Comparison of ENCODE assay signal across 26 mouse cellular contexts in genomic region chr8:109475436-109475835, GRCm38 (mm10). TPM values are rescaled to one million over a fixed set of nuclear protein-coding genes. Genes with fewer than 3 reads are reported as not detected.
A peak's percentile ranks its signal among the peaks of the same experiment; 100 is the strongest.
DNase-seq lines count a peak whose midpoint lies in the region; ATAC-seq and TF ChIP-seq lines count a peak whose summit lies in the region.
"Had no signal": no experiment of that assay in that cellular context is flagged by ENCODE, and none has a peak within 500 bp of the region (broad histone marks: within the 10 kb centered on the region; RNA-seq: fewer than 3 reads in every experiment).

No protein-coding gene starts in this region.

- no peak overlapping the region for H3K9ac ChIP-seq in hindbrain, embryonic 12.5 days
- no peak overlapping the region for H3K9ac ChIP-seq in midbrain, postnatal 0 days (replicated peaks; ENCODE audit: low read length, poor library complexity, severe bottlenecking)
- H3K9ac ChIP-seq in midbrain, embryonic 16.5 days (ENCODE audit: low read depth, low read length) = no peak overlapping the region
- H3K9ac ChIP-seq: liver, embryonic 14.5 days; lung, embryonic 14.5 days had no signal

- H3K27ac ChIP-seq in hindbrain, embryonic 12.5 days = peak overlapping the region; percentile 62; the same call in 1 of the 2 replicates
- H3K27ac ChIP-seq in hindbrain, embryonic 10.5 days = no peak overlapping the region
- no peak overlapping the region for H3K27ac ChIP-seq in midbrain, postnatal 0 days (ENCODE audit: low read depth, low read length)
- H3K27ac ChIP-seq in midbrain, embryonic 16.5 days (ENCODE audit: low read length) = no peak overlapping the region
- H3K27ac ChIP-seq: embryonic facial prominence, embryonic 10.5 days; liver, embryonic 14.5 days; stomach, postnatal 0 days had no signal

- H3K4me1 ChIP-seq in hindbrain, embryonic 12.5 days = peaks cover 15% of the 10 kb centered on the region
- no peaks in the 10 kb centered on the region for H3K4me1 ChIP-seq in hindbrain, embryonic 10.5 days (replicated peaks)
- no peaks in the 10 kb centered on the region for H3K4me1 ChIP-seq in midbrain, postnatal 0 days (ENCODE audit: insufficient read depth, low read length)
- H3K4me1 ChIP-seq in midbrain, embryonic 16.5 days (ENCODE audit: control insufficient read depth, insufficient read depth, low read length) = peaks cover 16% of the 10 kb centered on the region

- ATAC-seq in hindbrain, embryonic 12.5 days (ENCODE audit: low FRiP score) = no peak
- no peak for ATAC-seq in midbrain, postnatal 0 days (ENCODE audit: low FRiP score)
- ATAC-seq in midbrain, embryonic 16.5 days = no peak

- H3K27me3 ChIP-seq in hindbrain, embryonic 12.5 days = no peaks in the 10 kb centered on the region
- H3K27me3 ChIP-seq in hindbrain, embryonic 10.5 days (ENCODE audit: insufficient read depth, poor library complexity, severe bottlenecking) = no peaks in the 10 kb centered on the region
- no peaks in the 10 kb centered on the region for H3K27me3 ChIP-seq in midbrain, postnatal 0 days (ENCODE audit: insufficient read depth, low read length)
- no peaks in the 10 kb centered on the region for H3K27me3 ChIP-seq in midbrain, embryonic 16.5 days (ENCODE audit: control insufficient read depth, insufficient read depth, low read depth, low read length)

- no peak for DNase-seq in hindbrain, embryonic 10.5 days (ENCODE audit: low spot score)
- peak; percentile 50 for DNase-seq in midbrain, postnatal 0 days (ENCODE audit: low spot score)
- peak; percentile 36 for DNase-seq in ZHBTc4 (ENCODE audit: low read depth, low spot score)
- no peak for DNase-seq in heart, postnatal 25 days (ENCODE audit: low spot score)
- no peak for DNase-seq in adrenal gland, postnatal 4 days (ENCODE audit: low spot score in 2 of 2)
- DNase-seq: adrenal gland, postnatal 25 days; cerebellum, adult 11 months; cerebellum, adult 9-11 months; heart, postnatal 36 days; kidney, adult 9 months; kidney, postnatal 36 days; lung, embryonic 14.5 days; midbrain, embryonic 14.5 days; right cerebral cortex, postnatal 14 days had no signal

- H3K9me3 ChIP-seq in hindbrain, embryonic 12.5 days (replicated peaks) = no peaks in the 10 kb centered on the region
- no peaks in the 10 kb centered on the region for H3K9me3 ChIP-seq in hindbrain, embryonic 10.5 days
- H3K9me3 ChIP-seq in midbrain, postnatal 0 days (ENCODE audit: low read length) = no peaks in the 10 kb centered on the region
- H3K9me3 ChIP-seq in midbrain, embryonic 16.5 days (replicated peaks; ENCODE audit: control insufficient read depth, low read length, poor library complexity, severe bottlenecking) = no peaks in the 10 kb centered on the region
- H3K9me3 ChIP-seq: embryonic facial prominence, embryonic 10.5 days had no signal

- intact Hi-C loops in heart, postnatal 25 days (cut with DNase I) = no loop called here

- no peaks in the 10 kb centered on the region for H3K36me3 ChIP-seq in hindbrain, embryonic 12.5 days
- H3K36me3 ChIP-seq in hindbrain, embryonic 10.5 days = no peaks in the 10 kb centered on the region
- no peaks in the 10 kb centered on the region for H3K36me3 ChIP-seq in midbrain, postnatal 0 days (ENCODE audit: insufficient read depth, low read length)
- H3K36me3 ChIP-seq in midbrain, embryonic 16.5 days (ENCODE audit: control insufficient read depth, insufficient read depth, low read length) = no peaks in the 10 kb centered on the region
- H3K36me3 ChIP-seq: embryonic facial prominence, embryonic 10.5 days had no signal

- no peak overlapping the region for H3K4me2 ChIP-seq in hindbrain, embryonic 12.5 days (replicated peaks)
- no peak overlapping the region for H3K4me2 ChIP-seq in midbrain, postnatal 0 days (ENCODE audit: low read depth, low read length, poor library complexity, severe bottlenecking)
- H3K4me2 ChIP-seq in midbrain, embryonic 16.5 days (ENCODE audit: low read length) = no peak overlapping the region
- H3K4me2 ChIP-seq: lung, embryonic 14.5 days had no signal

- no peak overlapping the region for H3K4me3 ChIP-seq in hindbrain, embryonic 12.5 days
- no peak overlapping the region for H3K4me3 ChIP-seq in hindbrain, embryonic 10.5 days
- no peak overlapping the region for H3K4me3 ChIP-seq in midbrain, postnatal 0 days (ENCODE audit: low read depth, low read length)
- H3K4me3 ChIP-seq in midbrain, embryonic 16.5 days (ENCODE audit: low read depth, low read length) = no peak overlapping the region
- H3K4me3 ChIP-seq: embryonic facial prominence, embryonic 10.5 days had no signal

- TF ChIP-seq CTCF in midbrain, postnatal 0 days (IDR thresholded peaks at IDR 0.05) = peak; percentile 56

- 66% methylated on average over 4 of the region's 4 CpGs for WGBS in hindbrain, embryonic 12.5 days
- 81% methylated on average over 4 of the region's 4 CpGs for WGBS in hindbrain, embryonic 10.5 days
- 57% methylated on average over 4 of the region's 4 CpGs for WGBS in midbrain, postnatal 0 days
- 58% methylated on average over 4 of the region's 4 CpGs for WGBS in midbrain, embryonic 16.5 days

RNA-seq across cellular contexts. Expression of gene Pmfbp1, which starts 18.4 kb away (rescaled TPM):
- polyA plus RNA-seq in hindbrain, embryonic 12.5 days (2016; fragmentation: Nextera tagmentation; extraction: Ambion mirVana) = 2.9 and 3.3 TPM in 2 replicates
- 1.2 and 1.5 TPM in 2 replicates for polyA plus RNA-seq in hindbrain, embryonic 10.5 days (2016; fragmentation: Nextera tagmentation; extraction: Ambion mirVana)
- total RNA-seq in midbrain, postnatal 0 days (2014; rRNA removed) = 2.2 and 2.7 TPM in 2 replicates
- 1.2 TPM in 2 replicates for polyA plus RNA-seq in midbrain, postnatal 0 days (2015; fragmentation: Nextera tagmentation; extraction: Ambion mirVana)
- 1.7 and 2.1 TPM in 2 replicates for polyA plus RNA-seq in midbrain, embryonic 16.5 days (2015; fragmentation: Nextera tagmentation; extraction: Ambion mirVana)
- total RNA-seq in heart, postnatal 25 days (2021) = not detected
- not detected for total RNA-seq in adrenal gland, postnatal 4 days (2021)
- total RNA-seq: adrenal gland, postnatal 25 days; gastrocnemius, adult 18-20 months; gastrocnemius, postnatal 4 days; heart, adult 8-10 months; heart, postnatal 36 days; megakaryocyte-erythroid progenitor cell, adult 5-6 weeks; neutrophil, adult 5-6 weeks had no signal
- polyA plus RNA-seq: intestine, embryonic 14.5 days; liver, embryonic 14.5 days; stomach, postnatal 0 days; thymus, postnatal 0 days had no signal

Comparison
In these comparisons a context has a peak if more than half of its experiments do, and no peak if none do; other contexts are left out.
1. DNase-seq: peak in midbrain, postnatal 0 days (single experiment) and ZHBTc4 (single experiment); none in hindbrain, embryonic 10.5 days (single experiment), heart, postnatal 25 days (single experiment) and adrenal gland, postnatal 4 days (0 of 2).